Mouse (Mus musculus): ENCODE measurements around the gene Gm21883.
"Not testable (repeated sequence)": the region's sequence is repeated elsewhere in the genome, so short reads cannot be mapped to it uniquely, and the experiment has no call there.

Gm21883 gene

GRCm38 (mm10) chrX:31574183-31574582 is at the start of gene Gm21883:
Gene Gm21883 (minus strand): TSS chrX:31574283.
- DNase-seq (ENCODE audit: low spot score) = not testable (repeated sequence)

- not testable (repeated sequence) for DNase-seq (ENCODE audit: low spot score)
Measured at GRCm38 (mm10) chrX:31618820-31619219, 44.7 kb upstream of the Gm21883 start, which contains the start of gene Spin2e. Gene Spin2e (minus strand): TSS chrX:31618920.

Data from ovary, adult 18-20 months (tissue).